Comparison of ENCODE assay signal across 22 mouse cellular contexts in the genomic region with DNA sequence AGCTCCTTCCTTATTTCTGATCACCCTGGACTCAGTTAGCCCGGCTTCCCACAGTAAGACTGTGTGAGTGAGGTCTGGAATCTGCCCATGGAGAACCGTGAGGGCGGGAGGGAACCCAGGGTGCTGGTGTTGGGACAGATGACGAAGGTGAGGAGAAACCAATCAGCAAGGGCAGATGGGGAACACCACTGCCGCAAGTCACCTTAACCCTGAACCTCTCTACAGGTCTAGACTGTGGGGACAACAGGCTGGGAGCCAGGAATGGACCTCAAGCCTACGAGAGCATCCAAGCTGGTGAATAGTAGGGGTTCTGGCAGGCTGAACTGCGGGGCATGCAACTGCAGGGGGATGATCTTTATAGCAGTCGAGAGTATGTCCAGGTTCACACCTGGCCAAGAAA.
DNase-seq lines count a peak whose midpoint lies in the region; ATAC-seq and TF ChIP-seq lines count a peak whose summit lies in the region.
"Had no signal": no experiment of that assay in that cellular context is flagged by ENCODE, and none has a peak within 500 bp of the region (broad histone marks: within the 10 kb centered on the region; RNA-seq: fewer than 3 reads in every experiment).

No protein-coding gene starts in this region.

- TF ChIP-seq CTCF in testis, adult 2 months (IDR thresholded peaks at IDR 0.05; ENCODE audit: control insufficient read depth, insufficient read depth, insufficient replicate concordance, low read depth, low read length), result no peak

- no peak for ATAC-seq in forebrain, embryonic 13.5 days
- ATAC-seq: CD4-positive, CD25-positive, alpha-beta regulatory T cell, adult 4 months; forebrain, embryonic 15.5 days; intestine, embryonic 15.5 days had no signal

- no peaks in the 10 kb centered on the region for H3K27me3 ChIP-seq in testis, adult 2 months (ENCODE audit: control insufficient read depth, insufficient read depth, low read length)
- no peaks in the 10 kb centered on the region for H3K27me3 ChIP-seq in forebrain, embryonic 13.5 days
- H3K27me3 ChIP-seq: embryonic facial prominence, embryonic 12.5 days; embryonic facial prominence, embryonic 15.5 days; forebrain, embryonic 15.5 days; heart, embryonic 15.5 days; hindbrain, embryonic 15.5 days; intestine, embryonic 15.5 days had no signal

- H3K9ac ChIP-seq in forebrain, embryonic 13.5 days, result no peak overlapping the region
- H3K9ac ChIP-seq: embryonic facial prominence, embryonic 12.5 days; embryonic facial prominence, embryonic 15.5 days; forebrain, embryonic 15.5 days; heart, embryonic 15.5 days; hindbrain, embryonic 15.5 days; intestine, embryonic 15.5 days had no signal

- no peak for TF ChIP-seq POLR2A in testis, adult 2 months (IDR thresholded peaks at IDR 0.05; ENCODE audit: control insufficient read depth, low read depth, low read length)

- H3K36me3 ChIP-seq in testis, adult 2 months (ENCODE audit: control insufficient read depth, insufficient read depth, low read length), result no peaks in the 10 kb centered on the region
- H3K36me3 ChIP-seq in forebrain, embryonic 13.5 days (ENCODE audit: poor library complexity, severe bottlenecking), result peaks cover 13% of the 10 kb centered on the region
- H3K36me3 ChIP-seq: embryonic facial prominence, embryonic 12.5 days; embryonic facial prominence, embryonic 15.5 days; heart, embryonic 15.5 days; hindbrain, embryonic 15.5 days; intestine, embryonic 15.5 days had no signal

- peak; percentile 41 to 46 for DNase-seq in cerebellum, adult 18-20 months
- no peak for DNase-seq in cerebellum, postnatal 4 days (ENCODE audit: low spot score in 2 of 2)
- no peak for DNase-seq in testis, postnatal 10 days (ENCODE audit: low spot score)
- DNase-seq in cerebellum, adult 9-11 months, result peak; percentile 66
- DNase-seq in cerebellum, postnatal 36 days, result peak; percentile 15 to 18
- no peak for DNase-seq in frontal cortex, postnatal 36 days (ENCODE audit: low spot score in 2 of 2)
- DNase-seq: gastrocnemius, postnatal 10 days; heart, adult 11 months; heart, postnatal 10 days; heart, postnatal 4 days; kidney, adult 11 months; kidney, adult 8-10 months had no signal

- no peak overlapping the region for H3K4me2 ChIP-seq in forebrain, embryonic 13.5 days
- H3K4me2 ChIP-seq: embryonic facial prominence, embryonic 12.5 days; embryonic facial prominence, embryonic 15.5 days; forebrain, embryonic 15.5 days; heart, embryonic 11.5 days; heart, embryonic 15.5 days; hindbrain, embryonic 15.5 days; intestine, embryonic 15.5 days had no signal

- no peaks in the 10 kb centered on the region for H3K9me3 ChIP-seq in forebrain, embryonic 13.5 days (replicated peaks)
- H3K9me3 ChIP-seq: embryonic facial prominence, embryonic 12.5 days; embryonic facial prominence, embryonic 15.5 days; forebrain, embryonic 15.5 days; heart, embryonic 15.5 days; hindbrain, embryonic 15.5 days; intestine, embryonic 15.5 days had no signal

- peaks cover 7% of the 10 kb centered on the region for H3K4me1 ChIP-seq in testis, adult 2 months (ENCODE audit: control insufficient read depth, insufficient read depth, low read length)
- H3K4me1 ChIP-seq in forebrain, embryonic 13.5 days, result peaks cover 23% of the 10 kb centered on the region

- WGBS in forebrain, embryonic 13.5 days, result 89% methylated on average over 8 of the region's 8 CpGs

- H3K4me3 ChIP-seq in testis, adult 2 months (ENCODE audit: control insufficient read depth, low read depth, low read length), result peak overlapping the region; percentile 26
- H3K4me3 ChIP-seq in forebrain, embryonic 13.5 days, result no peak overlapping the region
- H3K4me3 ChIP-seq: embryonic facial prominence, embryonic 12.5 days; embryonic facial prominence, embryonic 15.5 days; forebrain, embryonic 15.5 days; heart, embryonic 15.5 days; hindbrain, embryonic 15.5 days; intestine, embryonic 15.5 days had no signal

- no peak overlapping the region for H3K27ac ChIP-seq in testis, adult 2 months (ENCODE audit: control insufficient read depth, insufficient read depth, low read depth, low read length)
- no peak overlapping the region for H3K27ac ChIP-seq in forebrain, embryonic 13.5 days
- H3K27ac ChIP-seq: embryonic facial prominence, embryonic 12.5 days; embryonic facial prominence, embryonic 15.5 days; forebrain, embryonic 15.5 days; heart, embryonic 15.5 days; hindbrain, embryonic 15.5 days; intestine, embryonic 15.5 days had no signal

Comparison
In these comparisons a context has a peak if more than half of its experiments do, and no peak if none do; other contexts are left out.
1. DNase-seq: peak in cerebellum, adult 18-20 months (2 of 2), cerebellum, adult 9-11 months (single experiment) and cerebellum, postnatal 36 days (2 of 2); none in cerebellum, postnatal 4 days (0 of 2), testis, postnatal 10 days (single experiment) and frontal cortex, postnatal 36 days (0 of 2).